Mouse (Mus musculus) small intestine, adult 2 months (tissue): ENCODE measurements around the gene Rprd2. TPM values are rescaled to one million over a fixed set of nuclear protein-coding genes. Genes with fewer than 3 reads are reported as not detected.

Experiments
- H3K27ac ChIP-seq: fragments of 200-500 bp; 2 replicates; pipeline ENCODE4 v1.5.1; 2012; ENCODE audit warnings: low read depth, low read length, control low read depth, inconsistent platforms; ENCODE audit not compliant: insufficient read depth
- H3K27me3 ChIP-seq: fragments of 200-500 bp; 2 replicates; pipeline ENCODE4 v1.6.1; 2012; ENCODE audit warnings: mild to moderate bottlenecking, moderate library complexity, low read length, inconsistent platforms; ENCODE audit not compliant: control insufficient read depth, insufficient read depth
- H3K36me3 ChIP-seq: fragments of 200-500 bp; 2 replicates; pipeline ENCODE4 v1.6.1; 2012; ENCODE audit warnings: mild to moderate bottlenecking, low read length, control low read depth, inconsistent platforms; ENCODE audit not compliant: control insufficient read depth, insufficient read depth
- H3K4me1 ChIP-seq: fragments of 200-500 bp; 2 replicates; pipeline ENCODE4 v1.6.1; 2012; ENCODE audit warnings: low read length, inconsistent platforms, mixed read lengths; ENCODE audit not compliant: control insufficient read depth, insufficient read depth, insufficient read length
- H3K4me3 ChIP-seq: fragments of 200-500 bp; 2 replicates; pipeline ENCODE4 v1.5.1; 2012; ENCODE audit warnings: low read depth, mild to moderate bottlenecking, control low read depth, inconsistent platforms, low read length, moderate library complexity
- CTCF ChIP-seq: fragments of 200-500 bp; IDR thresholded peaks from 2 replicates; pipeline ENCODE4 v1.5.1; 2012; ENCODE audit warnings: low read depth, mild to moderate bottlenecking, control low read depth, inconsistent platforms, low read length, moderate library complexity, mixed read lengths; ENCODE audit not compliant: insufficient replicate concordance, insufficient read length; ENCODE audit errors: extremely low read depth
- POLR2A ChIP-seq: fragments of 200-500 bp; IDR thresholded peaks from 2 replicates; pipeline ENCODE4 v1.6.1; 2012; ENCODE audit warnings: low read depth, mild to moderate bottlenecking, control low read depth, inconsistent platforms, low read length, moderate library complexity
- WGBS: fragments of 180-500 bp; shearing (Covaris S2); methylation state at CpG from one replicate; pipeline ENCODE4 v1.1.7; 2018; 5-methylcytosine and 5-hydroxymethylcytosine counted together
- polyA plus RNA-seq: library from polyadenylated mRNA; depleted of rRNA; stranded (reverse); fragments of >200 nt; gene quantifications from 2 replicates; pipeline ENCODE4 v1.2.3, GENCODE M21; 2012; rRNA removed

Rprd2 gene
- polyA plus RNA-seq, 1 experiment: 8.8 TPM

GRCm38 (mm10) chr3:95716075-95716474 is 102.6 kb downstream of the Rprd2 start:
- 0 out of 2 replicates have a peak, but pooled peaks cover 2% of the 10 kb centered on the region for H3K4me1 ChIP-seq
- TF ChIP-seq POLR2A (no peak), CTCF (no peak)
- WGBS: 68% methylated on average over 1 of the region's 1 CpGs
- no peak overlapping the region for H3K27ac ChIP-seq
- H3K27me3 ChIP-seq: no peaks in the 10 kb centered on the region
- H3K36me3 ChIP-seq: no peaks in the 10 kb centered on the region
- H3K4me3 ChIP-seq: no peak overlapping the region

Other genes with a start within 250 kb of the Rprd2 start
- 1.8 and 4.8 TPM in 2 replicates for gene Golph3l, start 229.9 kb downstream of the Rprd2 start, polyA plus RNA-seq
- 5.2 and 10.1 TPM in 2 replicates for gene Ensa, start 193.9 kb downstream of the Rprd2 start, polyA plus RNA-seq
- gene Mcl1, start 160.1 kb downstream of the Rprd2 start, polyA plus RNA-seq: 119 and 327 TPM in 2 replicates
- gene Adamtsl4, start 130.9 kb downstream of the Rprd2 start, polyA plus RNA-seq: 6.4 and 8.2 TPM in 2 replicates
- gene Ecm1, start 79.3 kb downstream of the Rprd2 start, polyA plus RNA-seq: 157 and 174 TPM in 2 replicates
- gene Tars2, start 58.7 kb downstream of the Rprd2 start, polyA plus RNA-seq: 10.9 and 21.3 TPM in 2 replicates
- 1.7 and 4.5 TPM in 2 replicates for gene Prpf3, start 37.0 kb upstream of the Rprd2 start, polyA plus RNA-seq
- gene Mrps21, start 52.7 kb upstream of the Rprd2 start, polyA plus RNA-seq: 39.5 and 51.8 TPM in 2 replicates
- gene Ciart, start 63.4 kb upstream of the Rprd2 start, polyA plus RNA-seq: 0.72 and 0.74 TPM in 2 replicates
- gene BC028528, start 73.1 kb upstream of the Rprd2 start, polyA plus RNA-seq: 1.5 and 1.6 TPM in 2 replicates
- 126 and 211 TPM in 2 replicates for gene Aph1a, start 75.1 kb upstream of the Rprd2 start, polyA plus RNA-seq
- 0.75 and 0.81 TPM in 2 replicates for gene Car14, start 85.8 kb upstream of the Rprd2 start, polyA plus RNA-seq
- 4.7 and 8.7 TPM in 2 replicates for gene Anp32e, start 110.4 kb upstream of the Rprd2 start, polyA plus RNA-seq
- 10.8 and 31.3 TPM in 2 replicates for gene Plekho1, start 177.1 kb upstream of the Rprd2 start, polyA plus RNA-seq
- 0.99 and 2.5 TPM in 2 replicates for gene Vps45, start 239.6 kb upstream of the Rprd2 start, polyA plus RNA-seq